Mouse (Mus musculus): Measurements from ENCODE around the gene Adamtsl1. TPM values are rescaled to one million over a fixed set of nuclear protein-coding genes. Genes with fewer than 3 reads are reported as not detected.

The Adamtsl1 gene
- total RNA-seq, 2 experiments from 2014 or later, result 6.4 to 8.5 TPM

DNA sequence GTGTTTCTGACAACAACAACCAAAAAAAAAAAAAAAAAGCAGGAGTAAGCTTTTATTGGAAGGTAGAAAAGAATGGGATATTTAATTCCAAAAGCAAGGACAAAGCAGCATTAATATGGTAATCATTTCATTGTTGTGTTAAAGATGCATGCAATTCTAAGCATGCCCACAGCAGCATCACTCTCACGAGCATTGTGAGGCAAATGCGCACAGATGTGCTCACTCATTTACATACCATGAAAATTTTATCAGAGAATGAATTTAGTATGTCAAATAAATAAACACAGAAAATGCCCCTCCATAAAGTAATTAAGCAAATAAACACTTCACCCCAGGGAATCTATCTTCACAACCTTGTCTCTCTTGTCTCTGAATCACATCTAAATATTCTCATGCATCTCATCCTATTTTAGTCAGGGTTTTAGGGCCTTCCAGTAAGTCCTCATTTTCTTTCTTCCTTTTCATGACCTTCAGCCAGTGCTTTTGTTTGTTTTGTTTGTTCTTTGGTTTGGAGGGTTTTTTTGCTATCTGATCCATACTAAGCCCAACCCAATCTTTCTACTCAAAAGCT is 728.0 kb downstream of the Adamtsl1 start:
- no peak for DNase-seq (ENCODE audit: extremely low spot score in 1 of 2, low spot score in 2 of 2)
- intact Hi-C loops (cut with DNase I), result no loop called here

DNA sequence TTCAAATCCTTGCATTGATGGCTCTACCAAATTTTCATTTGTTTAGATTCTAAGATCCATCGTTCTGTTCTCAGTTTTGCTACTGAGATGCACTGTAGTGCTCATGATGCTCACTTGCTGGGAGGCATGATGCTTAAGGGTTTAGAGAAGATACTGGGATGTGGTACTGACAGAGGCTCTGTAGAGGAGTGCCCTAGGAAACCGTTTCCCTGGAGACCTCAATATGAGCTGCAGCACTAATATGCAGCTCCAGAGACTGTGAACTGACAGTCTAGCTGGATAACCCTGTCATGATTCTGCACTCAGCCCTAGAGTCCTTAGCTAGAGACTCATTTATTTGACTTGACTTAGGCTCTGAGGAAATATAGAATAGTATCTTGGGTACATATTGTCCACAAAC is 756.1 kb downstream of the Adamtsl1 start:
- no peak for DNase-seq (ENCODE audit: extremely low spot score in 1 of 2, low spot score in 2 of 2)
- intact Hi-C loops (cut with DNase I), result loop anchor here (10.0 kb wide), 1 partner anchor 275 kb away; no protein-coding TSS in a partner anchor

DNA sequence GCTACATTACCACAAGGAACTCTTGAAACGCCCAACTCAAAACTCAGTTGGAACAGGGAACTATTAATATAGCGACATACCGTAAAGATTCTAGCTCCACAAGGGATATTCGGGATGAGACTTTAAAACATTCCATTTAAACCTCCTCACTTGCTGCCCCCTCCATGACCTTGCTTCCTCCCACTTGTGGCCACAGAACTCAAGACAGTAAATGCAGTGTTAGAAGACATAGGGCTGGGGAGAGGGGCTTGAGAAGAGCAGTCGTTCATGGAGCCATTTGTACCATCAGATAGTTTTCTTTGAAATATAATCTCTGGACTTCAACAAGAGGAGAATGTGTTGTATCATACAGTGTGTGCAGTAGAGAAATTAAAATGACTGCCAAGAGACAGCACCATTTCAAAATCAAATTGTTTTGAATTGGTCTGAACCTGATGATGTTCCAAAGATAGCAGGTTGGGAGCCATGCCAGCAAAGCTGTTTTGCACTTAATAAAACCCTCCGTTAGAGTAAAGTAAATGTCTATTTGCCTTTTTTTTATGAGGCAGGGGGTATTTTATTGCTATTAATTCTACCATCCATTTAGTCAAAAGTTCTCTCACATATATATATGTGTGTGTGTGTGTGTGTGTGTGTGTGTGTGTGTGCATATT is 759.9 kb downstream of the Adamtsl1 start:
- intact Hi-C loops (cut with DNase I), result loop anchor here (10.0 kb wide), 1 partner anchor 271 kb away; no protein-coding TSS in a partner anchor
- peak in 1 of 2 experiments; percentile 27 for DNase-seq (ENCODE audit: extremely low spot score in 1 of 2, low spot score in 2 of 2)

DNA sequence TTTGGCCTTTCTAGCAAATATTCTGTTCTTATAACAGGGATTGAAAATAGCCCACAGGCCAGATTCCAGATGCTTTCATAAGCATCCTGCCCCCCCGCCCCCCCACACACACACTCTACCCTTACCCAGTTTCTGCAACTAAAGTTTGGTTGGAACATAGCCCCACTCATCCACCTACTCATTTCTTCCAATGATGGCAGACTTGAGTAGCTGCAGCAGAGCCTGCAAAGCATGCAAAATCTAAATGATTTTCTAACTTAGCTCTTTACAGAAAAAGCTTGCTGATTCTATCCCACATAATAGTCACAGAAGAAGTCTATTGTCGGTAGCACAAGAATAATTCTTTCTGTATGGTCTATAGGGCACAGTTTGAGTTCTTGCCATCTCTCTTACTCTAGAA is 760.7 kb downstream of the Adamtsl1 start:
- DNase-seq (ENCODE audit: extremely low spot score in 1 of 2, low spot score in 2 of 2), result no peak
- intact Hi-C loops (cut with DNase I), result loop anchor here (10.0 kb wide), 1 partner anchor 270 kb away; no protein-coding TSS in a partner anchor

DNA sequence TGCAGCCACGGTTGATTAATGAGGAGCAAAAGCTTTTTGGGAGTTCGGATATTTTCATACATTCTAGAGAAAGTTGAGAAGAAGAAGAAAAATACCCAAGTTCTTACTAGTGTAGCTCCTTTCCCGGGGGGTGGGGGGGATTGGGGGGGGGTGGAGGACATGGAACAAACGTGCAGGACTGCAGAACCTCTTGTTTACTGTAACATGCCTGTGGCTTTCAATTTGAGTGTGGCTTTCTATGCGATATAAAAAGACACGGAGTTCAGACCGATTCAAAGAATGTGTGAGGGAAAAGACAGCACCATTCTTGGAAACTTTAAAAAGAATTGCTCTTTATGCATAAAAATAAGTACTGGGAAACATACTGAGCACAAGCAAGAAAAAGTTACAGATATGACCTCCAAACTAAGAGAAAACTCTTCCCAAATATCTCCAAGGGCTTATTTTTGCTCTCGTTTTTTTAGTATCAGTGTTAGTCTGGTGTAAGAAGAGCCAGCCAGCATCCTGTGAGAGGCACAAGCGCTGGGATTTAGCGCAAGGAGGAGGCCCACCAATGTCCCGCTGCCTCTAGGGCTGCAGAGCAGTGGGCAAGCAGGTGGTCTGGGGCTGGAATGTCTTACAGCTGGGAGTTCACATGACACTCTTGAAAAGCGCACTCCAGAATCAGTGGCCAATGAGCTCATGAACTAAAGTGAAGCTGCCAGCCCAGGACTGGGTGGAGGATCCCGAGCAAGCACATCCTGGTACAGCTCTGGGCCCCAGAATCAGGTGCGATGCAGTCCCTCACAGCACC is 762.2 kb downstream of the Adamtsl1 start:
- intact Hi-C loops (cut with DNase I), result loop anchor here (10.0 kb wide), 1 partner anchor 269 kb away; no protein-coding TSS in a partner anchor
- no peak for DNase-seq (ENCODE audit: extremely low spot score in 1 of 2, low spot score in 2 of 2)

DNA sequence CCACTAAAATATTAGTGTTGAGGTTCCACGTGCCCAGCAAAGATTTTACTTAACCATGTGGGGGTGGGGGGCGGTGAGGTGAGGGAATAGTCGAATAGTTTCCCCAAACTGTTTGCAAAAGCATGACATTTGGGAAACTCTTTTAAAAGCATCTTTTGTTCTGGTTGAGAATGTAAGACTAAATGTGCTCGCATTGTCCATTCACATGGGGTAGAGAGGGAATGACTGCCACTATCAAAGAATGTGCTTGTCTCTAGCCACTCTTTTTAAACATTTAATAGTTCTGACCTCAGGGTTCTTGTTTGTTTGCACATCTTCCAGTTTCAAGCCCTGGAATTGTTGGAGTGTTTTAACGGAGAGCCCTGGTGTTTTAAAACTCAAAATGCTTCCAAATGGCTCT is 764.6 kb downstream of the Adamtsl1 start:
- intact Hi-C loops (cut with DNase I), result loop anchor here (10.0 kb wide), 1 partner anchor 266 kb away; no protein-coding TSS in a partner anchor
- no peak for DNase-seq (ENCODE audit: extremely low spot score in 1 of 2, low spot score in 2 of 2)

DNA sequence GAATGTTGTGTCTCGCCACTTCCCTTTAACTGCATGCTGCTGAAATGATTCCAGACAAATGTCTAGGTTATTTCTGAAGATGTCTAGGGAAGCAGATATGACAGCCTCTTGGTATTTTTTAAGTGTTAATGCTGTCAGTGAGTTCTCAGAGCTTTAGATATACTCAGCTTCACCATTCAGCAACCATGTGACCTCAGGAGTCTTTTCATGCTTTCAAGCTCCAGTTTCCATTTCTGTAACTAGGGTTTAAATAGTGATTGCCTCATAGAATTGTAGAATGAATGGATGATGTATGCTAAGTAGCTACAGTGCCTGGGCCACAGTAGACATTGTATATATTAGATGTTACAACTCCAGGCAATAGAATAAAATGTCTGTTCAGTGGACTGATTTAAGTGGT is 772.6 kb downstream of the Adamtsl1 start:
- DNase-seq (ENCODE audit: extremely low spot score in 1 of 2, low spot score in 2 of 2), result no peak
- intact Hi-C loops (cut with DNase I), result no loop called here

DNA sequence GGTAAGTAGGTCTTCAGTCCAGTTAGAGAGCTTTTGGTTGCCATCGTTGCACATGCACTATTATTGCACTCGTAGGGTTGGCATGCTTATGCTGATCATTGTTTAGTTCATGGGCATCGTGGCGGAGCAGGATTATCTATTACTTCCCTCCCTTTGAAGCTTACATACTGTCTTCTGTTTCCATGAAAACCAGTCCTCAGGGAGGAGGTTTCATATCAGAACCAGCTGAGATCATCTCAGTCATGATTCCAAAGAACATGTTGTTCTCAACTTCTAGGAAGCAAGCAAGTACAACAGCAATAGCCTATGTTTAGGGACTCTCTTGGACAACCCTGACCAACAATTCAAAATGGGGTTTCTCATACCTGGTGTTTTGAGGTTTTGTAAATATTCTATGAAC is 774.3 kb downstream of the Adamtsl1 start:
- DNase-seq (ENCODE audit: extremely low spot score in 1 of 2, low spot score in 2 of 2), result no peak
- intact Hi-C loops (cut with DNase I), result no loop called here

DNA sequence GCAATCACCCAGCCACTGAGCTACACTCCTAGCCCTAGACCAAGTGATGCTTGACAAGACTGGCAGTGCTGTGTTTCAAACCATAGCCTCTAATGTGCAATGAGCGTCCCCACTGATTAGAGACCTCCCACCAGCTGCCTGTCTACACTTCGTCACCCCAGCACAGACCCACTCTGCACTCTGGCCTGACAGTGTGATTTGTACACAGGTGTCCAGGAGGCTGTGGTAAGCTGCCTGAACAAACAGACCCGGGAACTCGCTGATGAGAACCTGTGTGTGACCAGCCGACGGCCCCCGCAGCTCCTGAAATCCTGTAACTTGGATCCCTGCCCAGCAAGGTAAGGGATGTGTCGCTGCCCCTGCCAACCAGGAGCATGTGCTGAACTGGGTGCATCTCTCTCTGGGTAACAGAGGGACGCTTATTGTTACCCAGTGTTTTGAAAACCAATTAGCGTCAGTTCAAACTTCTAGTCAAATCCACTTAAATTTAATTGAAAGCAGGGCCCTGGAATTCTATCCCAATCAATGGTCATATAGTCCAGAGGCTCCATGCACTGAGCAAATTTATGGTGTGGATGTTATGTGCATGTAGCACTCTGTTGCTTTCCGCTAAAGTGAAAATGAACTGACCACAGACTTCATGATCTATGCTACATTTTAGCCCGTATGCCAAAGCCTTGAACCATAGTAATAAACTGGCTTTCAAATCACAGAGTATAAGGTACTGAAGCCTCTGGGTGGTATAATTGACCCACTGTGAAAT is 775.7 kb downstream of the Adamtsl1 start:
- intact Hi-C loops (cut with DNase I), result no loop called here
- DNase-seq (ENCODE audit: extremely low spot score in 1 of 2, low spot score in 2 of 2), result no peak

DNA sequence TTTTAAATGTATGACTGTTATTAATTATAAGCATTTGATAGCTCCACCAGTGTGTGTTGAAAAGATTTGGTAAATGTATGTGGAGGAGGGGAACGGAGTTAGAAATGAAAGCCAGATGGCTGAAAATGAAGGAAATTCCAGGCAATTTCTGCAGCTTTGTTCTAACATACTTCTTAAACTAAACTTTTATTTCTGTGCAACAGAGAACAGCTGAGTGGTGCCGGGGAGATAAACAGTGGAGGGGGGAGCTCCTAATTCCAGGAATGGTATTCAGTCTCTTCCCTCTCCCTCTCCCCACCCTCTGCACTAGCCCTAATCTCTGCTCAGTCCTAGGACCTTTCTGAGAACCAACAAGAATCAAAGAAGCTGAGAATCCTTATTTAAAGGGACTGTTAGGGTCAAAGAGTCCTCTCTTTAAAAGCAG is 780.9 kb downstream of the Adamtsl1 start:
- no peak for DNase-seq (ENCODE audit: extremely low spot score in 1 of 2, low spot score in 2 of 2)
- intact Hi-C loops (cut with DNase I), result no loop called here

DNA sequence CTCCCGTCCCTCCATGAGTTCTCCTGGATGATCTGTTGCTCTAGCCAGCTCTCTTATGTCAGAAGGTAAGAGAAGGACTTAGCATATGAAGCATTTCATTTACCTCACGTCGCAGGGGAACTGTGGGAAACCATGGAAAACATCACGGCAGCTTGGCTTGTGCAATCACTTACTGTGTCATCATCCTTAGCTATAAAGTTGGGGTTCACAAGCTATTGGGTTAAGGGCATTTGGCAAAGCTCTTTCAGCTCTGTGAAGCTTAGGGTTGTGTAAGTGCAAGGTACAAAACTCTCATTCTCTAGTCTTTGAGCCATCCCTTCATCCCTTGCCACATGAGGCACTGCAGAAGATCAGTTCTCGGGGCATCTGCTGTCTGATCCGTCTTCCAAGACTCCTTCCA is 787.5 kb downstream of the Adamtsl1 start:
- no peak for DNase-seq (ENCODE audit: extremely low spot score in 1 of 2, low spot score in 2 of 2)
- intact Hi-C loops (cut with DNase I), result no loop called here

DNA sequence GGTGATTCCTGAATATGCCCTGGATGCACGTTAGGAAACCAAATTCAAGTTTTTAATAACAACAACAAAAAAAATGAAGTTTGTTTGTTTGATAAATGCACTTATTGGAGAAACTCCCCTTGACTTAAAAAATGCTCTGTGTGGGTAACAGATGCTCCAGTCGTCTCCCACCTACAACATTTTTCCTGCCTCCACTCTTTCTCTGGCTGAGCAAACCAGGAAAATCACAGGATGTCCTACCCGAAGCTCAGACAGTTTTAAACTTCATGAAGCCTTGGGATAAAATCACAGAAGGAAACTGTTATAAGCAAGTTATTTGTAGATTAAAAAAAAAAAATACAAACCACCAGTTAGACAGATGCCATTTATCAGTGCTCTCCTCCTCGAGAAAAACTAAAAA is 788.1 kb downstream of the Adamtsl1 start:
- intact Hi-C loops (cut with DNase I), result no loop called here
- DNase-seq (ENCODE audit: extremely low spot score in 1 of 2, low spot score in 2 of 2), result no peak

DNA sequence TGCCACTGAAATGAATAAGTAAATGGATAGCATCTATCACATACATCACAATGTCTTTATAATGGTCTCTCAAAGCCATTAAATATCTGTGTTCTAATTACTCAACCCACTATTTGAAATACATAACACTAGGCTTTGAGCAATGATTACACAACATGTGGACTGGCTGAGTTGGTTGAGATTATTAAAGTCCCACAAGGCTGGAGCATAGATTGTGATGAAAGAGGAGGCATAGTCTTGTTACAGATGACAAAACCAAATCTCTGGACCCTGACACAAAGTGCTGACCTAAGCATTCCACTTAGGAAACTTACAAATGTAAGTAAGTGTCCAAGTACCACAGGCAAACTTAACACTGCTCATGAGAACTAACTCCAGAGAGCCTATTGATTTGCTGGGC is 792.8 kb downstream of the Adamtsl1 start:
- intact Hi-C loops (cut with DNase I), result no loop called here
- no peak for DNase-seq (ENCODE audit: extremely low spot score in 1 of 2, low spot score in 2 of 2)

DNA sequence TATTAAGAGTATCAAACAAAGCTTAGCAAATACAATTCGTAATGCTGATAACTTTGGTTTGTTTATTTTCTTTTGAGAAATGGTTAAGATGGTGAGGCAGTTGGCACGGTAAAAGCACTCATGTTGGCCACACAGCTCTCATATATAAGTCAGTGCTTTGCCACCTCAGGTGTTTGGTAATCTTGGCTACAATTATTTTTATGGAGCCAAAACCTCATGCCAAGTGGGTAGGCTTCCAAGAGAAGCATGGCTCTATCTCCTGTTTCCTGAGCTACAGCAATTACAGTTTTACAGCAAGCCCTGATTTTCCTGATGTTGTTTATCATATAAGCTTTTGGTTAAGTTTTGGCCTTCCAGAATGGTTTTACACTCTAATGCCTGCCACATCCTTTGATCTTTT is 795.2 kb downstream of the Adamtsl1 start:
- DNase-seq (ENCODE audit: extremely low spot score in 1 of 2, low spot score in 2 of 2), result no peak
- intact Hi-C loops (cut with DNase I), result no loop called here

DNA sequence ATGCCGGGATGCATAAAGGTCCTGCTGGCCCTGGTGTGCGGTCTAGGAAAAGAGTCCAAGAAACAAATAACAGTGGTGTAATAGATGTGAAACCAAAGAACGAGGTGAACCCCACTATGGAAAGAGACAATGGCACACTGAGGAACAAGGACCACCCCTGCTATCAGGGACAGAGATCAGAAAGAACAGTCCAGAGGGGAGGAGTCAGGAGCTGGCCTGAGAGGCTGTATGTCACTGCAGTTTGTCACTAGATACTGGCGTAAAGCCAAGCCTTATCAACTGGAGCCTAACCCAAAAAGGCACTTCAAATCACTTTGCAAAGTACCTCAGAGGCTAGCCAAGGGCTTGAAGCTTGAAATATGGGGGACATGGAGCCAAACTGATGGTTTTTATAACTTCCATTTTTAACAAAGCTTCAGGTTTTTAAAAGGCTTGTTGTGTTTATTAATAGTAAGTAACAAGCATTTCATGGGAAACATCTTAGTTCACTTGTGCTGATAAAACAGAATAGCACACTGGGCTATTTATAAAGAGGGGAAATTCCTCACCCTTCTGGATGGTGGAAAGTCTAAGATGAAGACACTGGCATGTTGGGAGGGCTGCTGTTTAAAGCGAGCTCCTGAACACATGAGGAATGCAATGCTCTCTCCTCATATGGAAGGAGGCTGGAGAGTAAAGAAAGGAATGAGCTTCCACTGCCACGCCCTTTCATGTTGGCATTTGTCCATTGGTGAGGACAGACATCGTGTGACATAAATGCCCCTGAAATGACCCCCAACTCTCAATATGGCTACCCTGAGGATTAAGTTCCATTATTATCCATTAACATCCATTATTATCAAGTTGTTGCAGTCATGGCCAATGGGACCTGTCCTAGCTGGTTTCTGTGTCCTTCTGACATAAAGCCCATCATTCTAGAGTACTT is 797.1 kb downstream of the Adamtsl1 start:
- no peak for DNase-seq (ENCODE audit: extremely low spot score in 1 of 2, low spot score in 2 of 2)
- intact Hi-C loops (cut with DNase I), result no loop called here

DNA sequence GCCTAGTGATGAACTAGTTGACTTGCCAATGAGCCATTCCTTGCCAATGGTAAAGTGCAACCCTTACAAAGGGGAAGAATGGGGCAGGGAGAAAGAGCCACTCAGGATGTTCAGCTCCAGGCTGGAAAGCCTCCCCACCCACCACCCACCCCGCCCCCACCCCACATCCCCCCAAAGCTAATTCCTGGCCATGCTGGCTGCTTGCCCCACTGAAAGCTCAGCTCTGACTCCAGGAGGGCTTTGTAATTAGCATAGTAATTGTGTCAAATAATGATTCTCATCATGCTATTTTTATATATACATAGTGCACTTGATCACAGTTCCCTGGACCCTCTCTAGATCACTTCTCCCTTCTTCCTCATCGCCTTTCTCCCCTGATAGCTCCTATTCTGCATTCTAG is 798.4 kb downstream of the Adamtsl1 start:
- no peak for DNase-seq (ENCODE audit: extremely low spot score in 1 of 2, low spot score in 2 of 2)
- intact Hi-C loops (cut with DNase I), result no loop called here

DNA sequence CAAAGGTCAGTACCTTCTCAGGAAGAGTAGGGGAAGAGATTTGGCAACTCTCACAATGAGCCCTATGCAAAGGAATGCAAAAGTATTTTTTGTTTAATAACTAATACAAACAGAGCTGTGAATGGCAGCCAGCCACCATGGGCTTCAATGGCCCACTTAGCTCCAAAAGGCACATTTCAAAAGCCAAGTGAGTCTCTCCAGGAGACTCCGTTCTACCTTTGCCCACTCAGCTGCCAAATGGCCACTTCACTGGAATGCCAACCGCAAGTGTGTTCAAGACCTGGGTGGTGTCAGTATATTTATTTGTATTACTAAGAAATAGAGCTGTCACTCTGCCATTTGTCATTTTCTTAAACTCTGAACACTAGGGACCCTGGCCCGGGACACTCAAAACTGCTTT is 800.5 kb downstream of the Adamtsl1 start:
- no peak for DNase-seq (ENCODE audit: extremely low spot score in 1 of 2, low spot score in 2 of 2)
- intact Hi-C loops (cut with DNase I), result no loop called here

DNA sequence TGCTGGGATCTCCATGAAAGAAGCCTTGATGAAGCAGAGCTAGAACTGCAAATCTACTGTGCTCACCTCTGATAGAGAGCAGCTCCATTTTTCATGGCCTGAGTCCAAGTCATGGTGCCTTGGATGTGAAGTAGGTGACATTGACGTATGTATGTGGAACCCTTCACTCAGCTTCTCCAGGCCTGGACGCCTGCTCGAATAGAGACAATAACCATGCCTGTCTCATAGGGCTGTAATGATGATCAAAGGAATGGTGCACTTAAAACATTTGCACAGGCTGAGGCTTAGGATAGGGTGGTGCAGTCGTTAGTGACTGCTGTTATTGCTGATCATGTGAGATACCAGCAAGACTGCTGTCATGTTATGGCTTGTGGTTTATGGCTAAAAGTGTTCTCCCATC is 801.1 kb downstream of the Adamtsl1 start:
- intact Hi-C loops (cut with DNase I), result no loop called here
- DNase-seq (ENCODE audit: extremely low spot score in 1 of 2, low spot score in 2 of 2), result no peak

Data from left cerebral cortex, postnatal 10 days (tissue).